24 mouse cellular contexts compared by ENCODE assay signal in genomic region chr17:45057780-45058179, GRCm38 (mm10).
"Had no signal": no experiment of that assay in that cellular context is flagged by ENCODE, and none has a peak within 500 bp of the region (broad histone marks: within the 10 kb centered on the region; RNA-seq: fewer than 3 reads in every experiment).

No protein-coding gene starts in this region.

- H3K9ac ChIP-seq: heart, embryonic 12.5 days; hindbrain, embryonic 13.5 days; hindbrain, embryonic 15.5 days; kidney, embryonic 15.5 days; limb, embryonic 12.5 days; liver, embryonic 13.5 days; liver, embryonic 15.5 days; liver, postnatal 0 days had no signal

- ATAC-seq: hindbrain, postnatal 0 days; intestine, embryonic 16.5 days; liver, postnatal 0 days had no signal

- H3K4me2 ChIP-seq: heart, embryonic 12.5 days; hindbrain, embryonic 13.5 days; hindbrain, embryonic 15.5 days; kidney, embryonic 15.5 days; limb, embryonic 12.5 days; liver, embryonic 11.5 days; liver, embryonic 13.5 days; liver, embryonic 15.5 days had no signal

- H3K36me3 ChIP-seq: heart, embryonic 10.5 days; heart, embryonic 12.5 days; hindbrain, embryonic 13.5 days; hindbrain, embryonic 15.5 days; kidney, embryonic 15.5 days; limb, embryonic 12.5 days; liver, embryonic 13.5 days; liver, embryonic 15.5 days had no signal

- H3K27ac ChIP-seq: heart, embryonic 10.5 days; hindbrain, embryonic 13.5 days; hindbrain, embryonic 15.5 days; hindbrain, postnatal 0 days; kidney, embryonic 15.5 days; kidney, postnatal 0 days; left cerebral cortex, adult 2 months; limb, embryonic 12.5 days; liver, embryonic 13.5 days; liver, embryonic 15.5 days had no signal

- H3K27me3 ChIP-seq: heart, embryonic 12.5 days; hindbrain, embryonic 13.5 days; hindbrain, embryonic 15.5 days; kidney, embryonic 15.5 days; limb, embryonic 12.5 days; liver, embryonic 13.5 days; liver, embryonic 15.5 days had no signal

- H3K4me3 ChIP-seq: heart, embryonic 10.5 days; heart, embryonic 12.5 days; hindbrain, embryonic 13.5 days; hindbrain, embryonic 15.5 days; kidney, embryonic 15.5 days; left cerebral cortex, adult 2 months; limb, embryonic 12.5 days; liver, embryonic 13.5 days; liver, embryonic 15.5 days had no signal

- H3K9me3 ChIP-seq: heart, embryonic 10.5 days; heart, embryonic 12.5 days; hindbrain, embryonic 13.5 days; hindbrain, embryonic 15.5 days; kidney, embryonic 15.5 days; limb, embryonic 12.5 days; liver, embryonic 13.5 days; liver, embryonic 15.5 days had no signal

- H3K4me1 ChIP-seq: heart, embryonic 10.5 days; heart, embryonic 12.5 days; hindbrain, embryonic 13.5 days; hindbrain, embryonic 15.5 days; kidney, embryonic 15.5 days; liver, embryonic 13.5 days; liver, embryonic 15.5 days had no signal

- DNase-seq: gastrocnemius, postnatal 14 days; heart, adult 18-20 months; heart, postnatal 10 days; kidney, adult 11 months; kidney, adult 2 months; kidney, adult 9 months; kidney, postnatal 14 days; kidney, postnatal 36 days; layer of hippocampus, adult 9-11 months; liver; liver, embryonic 13.5 days; liver, postnatal 0 days had no signal
